Mouse (Mus musculus) embryonic facial prominence, embryonic 11.5 days (tissue): Measurements from ENCODE around the gene Gas2l1. TPM values are rescaled to one million over a fixed set of nuclear protein-coding genes. Genes with fewer than 3 reads are reported as not detected.

Source experiments
- ATAC-seq: fragments of 200-750 bp; cut with Nextera tagmentation; replicated peaks from 2 replicates; pipeline ENCODE4 v1.8.0; 2017; ENCODE audit warnings: low read depth; ENCODE audit not compliant: insufficient number of reproducible peaks, low FRiP score, low TSS enrichment
- DNase-seq: peaks from one replicate; pipeline ENCODE4 v3.0.0-alpha.2; 2015; ENCODE audit warnings: low spot score
- H3K27ac ChIP-seq: fragments of 300-500 bp; sonication (generic); replicated peaks from 2 replicates; pipeline ENCODE4 v1.5.1; 2014; ENCODE audit warnings: mild to moderate bottlenecking, low read depth, low read length, control low read depth
- H3K27me3 ChIP-seq: fragments of 300-500 bp; sonication (generic); 2 replicates; pipeline ENCODE4 v1.6.1; 2014; ENCODE audit warnings: mild to moderate bottlenecking, low read length, moderate library complexity, mixed read lengths; ENCODE audit not compliant: control insufficient read depth, insufficient read depth
- H3K36me3 ChIP-seq: fragments of 300-500 bp; sonication (generic); replicated peaks from 2 replicates; pipeline ENCODE4 v1.6.1; 2014; ENCODE audit warnings: low read depth, mild to moderate bottlenecking, low read length, moderate library complexity, mixed read lengths; ENCODE audit not compliant: control insufficient read depth, insufficient read depth
- H3K4me1 ChIP-seq: fragments of 300-500 bp; sonication (generic); 2 replicates; pipeline ENCODE4 v1.6.1; 2014; ENCODE audit warnings: low read length, mixed read lengths; ENCODE audit not compliant: control insufficient read depth, insufficient read depth
- H3K4me2 ChIP-seq: fragments of 300-500 bp; sonication (generic); 2 replicates; pipeline ENCODE4 v1.6.1; 2014; ENCODE audit warnings: low read depth, mild to moderate bottlenecking, control low read depth, low read length, moderate library complexity
- H3K4me3 ChIP-seq: fragments of 300-500 bp; sonication (generic); 2 replicates; pipeline ENCODE4 v1.5.1; 2014; ENCODE audit warnings: low read depth, low read length, control low read depth
- H3K9ac ChIP-seq: fragments of 300-500 bp; sonication (generic); replicated peaks from 2 replicates; pipeline ENCODE4 v1.6.1; 2014; ENCODE audit warnings: mild to moderate bottlenecking, control low read depth, low read length
- H3K9me3 ChIP-seq: fragments of 300-500 bp; sonication (generic); replicated peaks from 2 replicates; pipeline ENCODE4 v1.6.1; 2016; ENCODE audit warnings: mild to moderate bottlenecking, low read length, inconsistent platforms, mixed read lengths; ENCODE audit not compliant: control insufficient read depth
- whole genome bisulfite sequencing: fragments of 180-500 bp; shearing (Covaris S2); extraction: QIAGEN DNeasy Blood & Tissue Kit; methylation state at CpG from one replicate; pipeline ENCODE4 v1.1.7; 2014; 5-methylcytosine and 5-hydroxymethylcytosine counted together
- microRNA-seq: library from miRNA; unstranded; fragments of <30 nt; microRNA quantifications from one replicate; pipeline ENCODE4, GENCODE M21; 2016; ENCODE audit warnings: borderline number of aligned reads
- polyA plus RNA-seq: library from polyadenylated mRNA; unstranded; fragments of >200 nt; fragmentation: Nextera tagmentation; extraction: Ambion mirVana; gene quantifications from 2 replicates; pipeline ENCODE4 v1.2.1, GENCODE M21; 2014

Gene Gas2l1
- polyA plus RNA-seq, 1 experiment from 2014 or later = 24.1 TPM

GRCm38 (mm10) chr11:5011480-5011879 is 53.6 kb downstream of the Gas2l1 start:
- 89% methylated on average over 1 of the region's 1 CpGs for WGBS
- no peak overlapping the region for H3K27ac ChIP-seq
- no peak overlapping the region for H3K4me3 ChIP-seq
- H3K36me3 ChIP-seq = no peaks in the 10 kb centered on the region; the same call in 1 of the 2 replicates
- no peaks in the 10 kb centered on the region for H3K9me3 ChIP-seq
- ATAC-seq = no peak
- no peak overlapping the region for H3K9ac ChIP-seq
- H3K27me3 ChIP-seq = no peaks in the 10 kb centered on the region
- H3K4me2 ChIP-seq = no peak overlapping the region
- H3K4me1 ChIP-seq = no peaks in the 10 kb centered on the region
- no peak for DNase-seq

- no peaks in the 10 kb centered on the region for H3K9me3 ChIP-seq
- H3K27ac ChIP-seq = no peak overlapping the region
- H3K4me3 ChIP-seq = no peak overlapping the region
- H3K4me1 ChIP-seq = no peaks in the 10 kb centered on the region
- 97% methylated on average over 1 of the region's 1 CpGs for WGBS
- ATAC-seq (no peak), DNase-seq (no peak)
- H3K36me3 ChIP-seq = no peaks in the 10 kb centered on the region; the same call in 1 of the 2 replicates
- H3K27me3 ChIP-seq = no peaks in the 10 kb centered on the region
- H3K4me2 ChIP-seq = no peak overlapping the region
- no peak overlapping the region for H3K9ac ChIP-seq
Observed at GRCm38 (mm10) chr11:5010205-5010604, 54.9 kb downstream of the Gas2l1 start.

- no peak overlapping the region for H3K4me3 ChIP-seq
- no peaks in the 10 kb centered on the region for H3K9me3 ChIP-seq
- H3K4me2 ChIP-seq = no peak overlapping the region
- no peak for DNase-seq
- no peak overlapping the region for H3K27ac ChIP-seq
- H3K27me3 ChIP-seq = no peaks in the 10 kb centered on the region
- 90% methylated on average over 3 of the region's 3 CpGs for WGBS
- no peak for ATAC-seq
- H3K36me3 ChIP-seq = no peaks in the 10 kb centered on the region; the same call in 1 of the 2 replicates
- no peak overlapping the region for H3K9ac ChIP-seq
- H3K4me1 ChIP-seq = no peaks in the 10 kb centered on the region
Observed at GRCm38 (mm10) chr11:5009354-5010074, 55.6 kb downstream of the Gas2l1 start.

GRCm38 (mm10) chr11:5008867-5009266 is 56.3 kb downstream of the Gas2l1 start:
- DNase-seq (no peak), ATAC-seq (no peak)
- no peaks in the 10 kb centered on the region; the same call in 1 of the 2 replicates for H3K36me3 ChIP-seq
- 78% methylated on average over 3 of the region's 3 CpGs for WGBS
- H3K4me3 ChIP-seq = no peak overlapping the region
- no peaks in the 10 kb centered on the region for H3K9me3 ChIP-seq
- no peaks in the 10 kb centered on the region for H3K27me3 ChIP-seq
- no peak overlapping the region for H3K4me2 ChIP-seq
- no peaks in the 10 kb centered on the region for H3K4me1 ChIP-seq
- H3K27ac ChIP-seq = no peak overlapping the region
- no peak overlapping the region for H3K9ac ChIP-seq

GRCm38 (mm10) chr11:5007186-5007585 is 57.9 kb downstream of the Gas2l1 start:
- Histone ChIP-seq H3K9me3 (no peaks in the 10 kb centered on the region), H3K27me3 (no peaks in the 10 kb centered on the region), H3K27ac (no peak overlapping the region), H3K4me2 (no peak overlapping the region), H3K36me3 (no peaks in the 10 kb centered on the region), H3K4me1 (no peaks in the 10 kb centered on the region), H3K4me3 (no peak overlapping the region), H3K9ac (no peak overlapping the region)
- WGBS = 90% methylated on average over 1 of the region's 1 CpGs
- no peak for DNase-seq
- ATAC-seq = no peak

GRCm38 (mm10) chr11:5005528-5005927 is 59.6 kb downstream of the Gas2l1 start:
- ATAC-seq = no peak
- no peaks in the 10 kb centered on the region; the same call in 1 of the 2 replicates for H3K36me3 ChIP-seq
- 85% methylated on average over 2 of the region's 2 CpGs for WGBS

More at GRCm38 (mm10) chr11:5005528-5005927, 59.6 kb downstream of the Gas2l1 start:
- Histone ChIP-seq H3K9ac (no peak overlapping the region), H3K9me3 (no peaks in the 10 kb centered on the region), H3K27me3 (no peaks in the 10 kb centered on the region), H3K4me2 (no peak overlapping the region), H3K4me1 (no peaks in the 10 kb centered on the region), H3K4me3 (no peak overlapping the region), H3K27ac (no peak overlapping the region)
- no peak for DNase-seq

Small RNA genes within 50 kb of the gene (microRNA-seq; reads per million reads assigned to microRNA genes)
- not detected for gene Gm47296

Other genes starting within 250 kb of the Gas2l1 start
- 52.1 and 52.3 TPM in 2 replicates for gene Nf2, start 215.8 kb downstream of the Gas2l1 start, polyA plus RNA-seq
- gene Nipsnap1, start 191.4 kb downstream of the Gas2l1 start, polyA plus RNA-seq = 78.9 and 79.9 TPM in 2 replicates
- 55.0 and 56.1 TPM in 2 replicates for gene Thoc5, start 170.0 kb downstream of the Gas2l1 start, polyA plus RNA-seq
- gene Nefh, start 117.3 kb downstream of the Gas2l1 start, polyA plus RNA-seq = 0.42 and 0.53 TPM in 2 replicates
- 46.4 and 54.8 TPM in 2 replicates for gene Ap1b1, start 78.5 kb downstream of the Gas2l1 start, polyA plus RNA-seq
- 0.49 and 0.63 TPM in 2 replicates for gene Rasl10a, start 7.2 kb downstream of the Gas2l1 start, polyA plus RNA-seq
- 15.3 and 21.4 TPM in 2 replicates for gene Rhbdd3, start 33.6 kb upstream of the Gas2l1 start, polyA plus RNA-seq
- gene Ewsr1, start 33.9 kb upstream of the Gas2l1 start, polyA plus RNA-seq = 437 and 443 TPM in 2 replicates
- 7.8 and 11.9 TPM in 2 replicates for gene Emid1, start 86.9 kb upstream of the Gas2l1 start, polyA plus RNA-seq
- 7.1 and 8.2 TPM in 2 replicates for gene Kremen1, start 196.2 kb upstream of the Gas2l1 start, polyA plus RNA-seq